Mouse (Mus musculus): ENCODE measurements around the gene Mafk. TPM values are rescaled to one million over a fixed set of nuclear protein-coding genes. Genes with fewer than 3 reads are reported as not detected.

Mafk gene
- total RNA-seq, 2 experiments from 2014 or later: 12.9 to 17.5 TPM

GRCm38 (mm10) chr5:139796001-139796620, 4.8 kb downstream of the Mafk start:
- DNase-seq: no peak

GRCm38 (mm10) chr5:139796900-139797299, 5.6 kb downstream of the Mafk start:
- peak; percentile 94 for DNase-seq

DNA sequence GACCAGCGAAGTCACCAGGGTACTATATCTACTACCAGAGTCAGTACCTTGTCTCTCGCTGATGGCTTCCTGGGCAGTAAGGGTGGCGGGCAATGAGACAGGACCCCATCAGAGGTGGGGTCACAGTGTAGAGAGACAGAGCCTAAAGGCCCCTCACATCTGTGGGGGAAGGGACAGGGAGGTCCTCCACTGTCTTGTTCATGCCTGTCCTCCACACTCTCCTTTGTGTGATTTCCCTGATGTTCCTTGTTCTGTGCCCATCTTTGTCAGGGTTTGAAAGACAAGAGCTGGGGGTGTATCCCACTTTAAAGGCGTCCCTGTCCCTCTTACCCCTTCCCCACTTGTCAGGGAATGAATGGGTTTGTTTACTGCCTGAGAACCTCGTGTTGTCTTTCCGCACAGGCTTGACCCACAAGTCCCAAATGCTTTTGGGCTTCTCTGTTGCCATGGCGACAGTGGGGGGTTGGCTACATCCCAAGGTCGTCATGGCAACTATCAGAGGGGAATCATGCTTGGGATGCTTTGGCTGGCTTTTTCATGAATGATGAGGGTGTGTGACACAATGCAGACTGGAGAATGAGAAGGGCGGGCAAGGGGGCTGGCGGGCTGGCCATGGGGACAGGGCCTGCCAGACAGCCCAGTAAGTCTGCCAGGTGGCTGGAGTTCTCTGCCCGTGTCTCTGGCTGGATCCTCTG, 6.3 kb downstream of the Mafk start:
- peak; percentile 82 for DNase-seq

GRCm38 (mm10) chr5:139798168-139798900, 7.0 kb downstream of the Mafk start:
- no peak for DNase-seq

DNA sequence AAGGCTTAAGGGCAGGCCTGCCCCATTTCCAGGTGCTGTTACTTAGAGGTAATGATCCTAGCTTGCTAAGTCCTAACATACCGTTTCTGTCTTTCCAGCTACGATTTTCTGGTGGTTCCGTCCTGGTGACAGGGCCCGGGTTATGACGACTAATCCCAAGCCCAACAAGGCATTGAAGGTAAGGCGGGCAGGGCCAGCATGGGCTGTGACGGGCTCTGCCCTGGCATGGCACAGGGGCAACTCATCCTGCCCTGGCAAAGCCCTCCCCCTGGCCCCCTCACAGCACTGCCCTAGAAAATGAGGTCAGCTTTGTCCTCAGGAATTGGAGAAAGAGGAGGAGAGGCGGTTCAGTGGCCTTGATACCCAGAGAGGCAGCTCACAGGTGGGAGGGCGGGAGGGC, 7.7 kb downstream of the Mafk start:
- DNase-seq: no peak

GRCm38 (mm10) chr5:139799801-139800590, 8.7 kb downstream of the Mafk start:
- DNase-seq: no peak

GRCm38 (mm10) chr5:139801231-139801630, 9.9 kb downstream of the Mafk start:
- no peak for DNase-seq

DNA sequence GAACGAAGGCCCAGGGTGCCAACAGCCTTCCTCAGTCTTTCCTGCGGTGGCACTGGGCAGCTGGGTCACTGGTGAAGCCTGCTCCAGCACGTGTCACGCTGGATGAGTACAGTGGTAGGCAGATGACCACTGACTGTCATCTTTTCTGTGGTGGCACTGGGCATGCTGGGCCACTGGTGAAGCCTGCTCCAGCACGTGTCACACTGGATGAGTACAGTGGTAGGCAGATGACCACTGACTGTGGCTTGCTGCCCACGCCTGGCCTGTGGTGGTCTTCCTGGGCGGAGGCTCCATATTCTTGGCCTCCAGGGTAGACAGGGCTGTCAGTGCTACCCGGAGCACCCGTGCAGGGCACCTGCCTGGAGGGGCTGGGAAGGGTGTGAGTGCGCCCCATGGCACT, 10.6 kb downstream of the Mafk start:
- no peak for DNase-seq

DNA sequence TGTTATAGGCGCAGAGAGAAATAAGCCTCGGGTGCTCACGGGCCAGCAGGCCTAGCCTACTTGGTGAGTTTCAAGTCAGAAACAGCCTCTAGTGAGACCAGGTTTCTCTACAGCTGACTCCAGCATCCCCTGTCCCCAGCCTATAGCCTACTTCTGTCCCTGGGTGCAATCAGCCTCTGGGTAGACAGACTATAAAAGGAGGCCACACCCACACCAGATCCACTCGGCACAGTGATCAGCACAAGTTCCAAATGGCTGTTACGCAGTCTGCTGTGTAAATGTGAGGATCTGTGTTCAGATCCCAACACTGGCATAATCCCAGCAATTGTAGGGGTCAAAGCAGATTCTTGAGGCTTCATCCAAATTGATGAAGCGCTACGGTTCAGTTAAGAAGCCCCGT, 11.9 kb downstream of the Mafk start:
- DNase-seq: no peak

- no peak for DNase-seq
Measured at GRCm38 (mm10) chr5:139803601-139804102, 12.3 kb downstream of the Mafk start.

DNA sequence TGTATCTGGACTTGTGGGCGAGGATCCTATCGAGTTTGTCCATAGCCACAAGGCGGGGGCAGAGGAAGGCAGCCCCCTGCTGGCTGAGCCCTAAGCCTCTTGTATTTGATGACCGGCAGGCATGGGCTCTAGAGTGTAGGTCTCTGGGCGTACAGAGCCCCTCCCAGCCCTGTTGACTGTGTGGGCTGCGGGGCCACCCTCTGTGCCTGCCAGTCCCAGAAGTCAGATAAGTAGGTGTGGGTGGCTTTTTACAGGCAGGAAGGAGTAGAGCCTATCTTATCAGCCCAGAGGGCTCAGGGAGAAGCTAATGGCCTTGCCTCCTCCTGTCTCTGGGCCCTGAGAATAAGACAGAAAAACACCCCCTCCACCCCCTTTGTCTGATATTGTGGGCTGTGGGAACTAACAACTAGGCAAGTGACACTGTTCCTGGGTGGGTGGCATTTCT, 12.8 kb downstream of the Mafk start:
- no peak for DNase-seq

GRCm38 (mm10) chr5:139804573-139805111, 13.3 kb downstream of the Mafk start:
- no peak for DNase-seq

DNA sequence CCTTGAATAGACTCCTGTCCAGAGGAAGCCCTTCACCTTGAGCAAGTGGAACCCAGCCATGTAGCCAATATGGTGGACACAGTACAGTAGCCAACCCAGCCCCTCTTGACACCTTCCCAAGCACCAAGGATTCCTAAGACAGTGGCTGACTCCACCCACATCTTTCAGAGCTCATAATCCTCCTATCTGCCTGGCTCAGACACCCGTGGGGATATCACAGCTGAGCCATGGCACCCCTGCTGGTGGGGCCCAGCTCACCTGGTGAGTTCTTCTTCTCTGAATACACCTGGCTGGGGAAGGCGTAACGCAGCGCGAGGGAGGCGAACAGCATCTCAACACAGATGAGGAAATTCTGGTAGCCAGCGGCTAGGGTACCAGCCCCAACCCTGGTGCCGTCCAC, 14.6 kb downstream of the Mafk start:
- DNase-seq: no peak

DNA sequence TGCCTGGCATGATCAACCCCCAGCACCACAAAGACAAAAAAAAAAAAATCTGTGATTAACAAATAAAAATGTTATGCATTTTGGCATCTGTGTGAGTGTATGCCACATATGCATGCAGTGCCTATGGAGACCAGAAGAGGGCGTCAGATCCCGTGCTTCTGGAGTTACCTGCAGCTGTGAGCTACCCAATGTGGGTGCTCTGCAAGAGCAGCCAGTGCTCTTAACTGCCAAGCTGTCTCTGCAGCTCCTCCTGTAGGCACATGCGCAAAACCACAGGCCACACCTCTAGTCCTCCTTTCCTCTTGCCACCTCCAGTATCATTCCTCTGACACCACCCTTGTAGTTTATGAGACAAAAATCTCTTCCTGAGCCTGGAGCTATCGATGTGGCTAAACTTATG, 18.1 kb downstream of the Mafk start:
- no peak for DNase-seq

DNA sequence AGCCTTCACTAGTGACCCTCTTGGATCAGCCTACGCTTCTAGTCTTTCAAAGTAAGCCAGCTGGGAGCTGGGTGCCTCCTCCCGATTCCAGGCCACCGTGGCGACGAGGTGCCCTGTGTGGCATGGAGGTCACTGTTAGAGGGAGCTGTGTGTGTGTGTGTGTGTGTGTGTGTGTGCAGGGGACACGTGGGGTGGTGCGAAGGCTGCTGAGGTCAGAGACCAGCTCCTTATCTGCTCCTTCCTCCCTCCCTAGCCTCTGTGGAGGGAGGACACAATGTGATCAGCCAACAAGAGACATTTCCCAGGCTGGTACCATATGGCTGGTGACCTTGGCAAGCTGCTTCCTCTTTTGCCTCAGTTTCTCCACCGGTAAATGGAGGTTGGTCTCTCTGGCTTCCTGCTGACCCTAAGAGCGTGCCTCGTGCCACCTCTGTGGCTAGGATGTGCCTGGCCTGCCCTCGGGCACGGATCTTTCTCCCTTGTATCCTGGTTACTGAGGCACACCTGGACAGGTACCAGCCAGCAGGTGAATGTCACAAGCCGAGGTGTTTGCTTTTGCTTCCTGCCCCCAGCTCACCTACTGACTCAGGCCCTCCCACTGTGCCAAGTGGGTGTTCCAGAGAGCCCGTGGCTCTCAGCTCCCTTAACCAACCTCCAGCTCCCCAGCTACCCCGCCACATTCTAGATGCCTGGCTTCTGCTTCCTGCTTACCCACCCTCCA, 20.5 kb downstream of the Mafk start:
- no peak for DNase-seq

- DNase-seq: no peak
Measured at GRCm38 (mm10) chr5:139812398-139813125, 21.2 kb downstream of the Mafk start.

- DNase-seq: no peak
Measured at GRCm38 (mm10) chr5:139813126-139813490, 21.8 kb downstream of the Mafk start.

GRCm38 (mm10) chr5:139813963-139814381, 22.7 kb downstream of the Mafk start:
- no peak for DNase-seq

- no peak for DNase-seq
Measured at GRCm38 (mm10) chr5:139815964-139816363, 24.7 kb downstream of the Mafk start.

GRCm38 (mm10) chr5:139816445-139816844, 25.1 kb downstream of the Mafk start:
- DNase-seq: no peak

DNA sequence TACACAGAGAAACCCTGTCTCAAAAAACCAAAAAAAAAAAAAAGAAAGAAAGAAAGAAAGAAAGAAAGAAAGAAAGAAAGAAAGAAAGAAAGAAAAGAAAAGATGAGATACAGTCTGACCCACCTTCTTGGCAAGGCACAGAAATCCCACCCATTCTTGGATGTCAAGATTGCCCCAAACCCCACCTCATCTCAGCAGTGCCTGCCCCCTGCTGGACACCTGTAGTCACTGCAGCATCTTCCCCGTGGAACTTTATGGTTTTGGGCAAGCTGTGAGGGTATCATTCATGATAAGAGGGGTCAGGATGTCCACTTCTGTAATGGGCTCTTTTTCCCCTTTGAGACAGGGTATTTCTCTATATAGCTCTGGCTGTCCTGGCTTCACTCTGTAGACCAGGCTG, 26.0 kb downstream of the Mafk start:
- no peak for DNase-seq
